Mouse (Mus musculus): ENCODE results near the gene Rnf181.

Rnf181 gene

DNA sequence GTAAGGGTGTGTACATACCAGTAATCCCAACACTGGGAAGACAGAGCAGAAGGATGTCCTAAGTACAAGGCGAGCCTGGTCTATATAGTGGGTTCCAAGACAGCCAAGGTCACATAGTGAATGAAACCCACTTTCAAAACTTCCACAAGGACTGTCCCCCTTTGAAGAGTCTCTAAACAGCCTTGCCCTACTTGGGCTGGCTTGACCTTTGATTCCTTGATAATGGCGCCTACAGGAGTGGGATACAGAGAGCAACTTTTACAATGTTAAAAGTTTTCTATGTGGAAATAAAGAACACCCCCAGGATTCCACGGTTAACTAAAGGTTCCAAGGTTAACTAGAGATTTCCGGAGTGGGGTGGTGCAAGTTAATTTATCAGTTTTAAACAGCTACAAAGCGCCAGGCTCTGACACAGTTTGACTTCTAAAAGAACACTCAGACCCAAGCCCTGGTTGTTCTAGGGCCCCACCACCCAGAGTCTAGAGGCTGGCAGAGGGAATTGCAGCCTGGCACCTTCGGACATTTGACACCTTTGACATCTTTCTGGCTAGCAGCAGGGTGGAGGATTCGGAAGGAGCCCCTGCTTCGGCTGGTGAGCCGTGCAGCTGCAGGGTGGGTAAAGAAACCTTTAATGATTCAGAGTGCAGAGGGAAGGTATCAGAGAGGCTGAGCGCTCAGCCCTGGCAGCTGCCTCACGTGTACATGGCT, 6.7 kb downstream of the Rnf181 start:
- no peak for DNase-seq (ENCODE audit: low spot score)

- no peak for DNase-seq (ENCODE audit: low spot score)
Observed at GRCm38 (mm10) chr6:72359343-72359742, 7.4 kb downstream of the Rnf181 start.

DNA sequence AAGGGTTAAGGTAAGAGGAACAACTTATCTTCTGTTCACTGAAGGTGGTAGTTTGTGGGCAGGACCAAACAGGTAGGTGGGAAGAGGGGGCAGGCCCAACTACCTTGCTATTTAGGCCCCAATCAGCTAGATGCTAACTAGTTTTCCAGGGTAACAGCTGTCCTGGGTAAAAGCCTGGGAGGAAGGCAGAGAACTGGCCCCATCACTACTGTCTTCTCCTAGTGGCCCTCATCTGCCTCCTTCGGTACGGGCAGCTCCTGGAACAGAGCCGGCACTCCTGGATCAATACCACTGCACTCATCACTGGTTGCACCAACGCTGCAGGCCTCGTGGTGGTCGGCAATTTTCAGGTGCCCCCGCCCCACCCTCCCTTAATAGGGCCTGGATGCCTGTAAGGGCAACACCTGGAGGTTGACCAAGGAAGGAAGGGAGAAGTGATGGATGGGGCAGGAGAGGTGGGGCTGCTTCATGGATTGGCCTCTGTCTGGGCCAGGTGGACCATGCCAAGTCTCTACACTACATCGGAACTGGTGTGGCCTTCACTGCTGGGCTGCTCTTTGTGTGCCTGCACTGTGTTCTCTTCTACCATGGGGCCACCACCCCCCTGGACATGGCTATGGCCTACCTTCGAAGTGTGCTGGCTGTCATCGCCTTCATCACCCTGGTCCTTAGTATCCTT, 8.5 kb downstream of the Rnf181 start:
- DNase-seq (ENCODE audit: low spot score): no peak

DNA sequence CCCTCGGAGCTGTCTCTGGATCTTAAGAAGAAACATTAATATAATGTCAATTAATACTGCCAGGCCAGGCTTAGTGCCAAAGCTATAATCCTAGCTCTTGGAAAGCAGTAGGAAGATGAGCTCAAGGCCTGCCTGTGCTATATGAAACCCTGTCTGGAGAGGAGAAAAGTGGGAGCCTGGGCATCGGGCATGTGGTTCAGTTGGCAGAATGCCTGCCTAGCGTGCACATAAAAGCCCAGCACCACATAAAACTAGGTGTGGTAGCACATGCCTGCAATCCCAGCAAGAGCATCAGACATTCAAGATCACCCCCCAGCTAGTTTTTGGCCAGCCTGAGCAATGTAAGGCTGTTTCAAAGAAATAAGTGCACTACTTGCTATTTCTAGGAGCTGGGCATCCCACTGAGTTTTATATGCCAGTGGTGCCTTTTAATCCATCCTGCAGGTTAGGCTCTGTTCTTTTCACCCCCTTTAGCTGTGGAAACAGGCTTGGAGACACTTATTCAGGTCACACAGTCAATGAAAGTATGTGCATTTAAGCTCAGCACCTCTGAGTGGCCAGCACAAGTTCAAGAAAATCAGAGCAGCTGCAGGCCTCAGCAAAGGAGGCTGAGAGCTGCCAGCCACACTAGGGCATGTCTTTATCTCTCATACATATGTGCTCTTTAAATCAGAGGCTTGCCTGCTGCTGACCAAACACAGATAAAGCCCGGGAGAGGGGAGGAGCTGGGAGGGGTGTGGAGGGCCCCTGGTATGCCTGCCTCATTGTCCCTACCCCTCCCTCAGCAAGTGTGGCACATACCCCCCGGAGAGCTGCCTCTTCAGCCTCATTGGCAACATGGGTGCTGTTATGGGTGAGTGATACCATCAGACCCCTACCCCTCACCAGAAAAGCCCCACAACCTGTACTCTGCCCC, 9.3 kb downstream of the Rnf181 start:
- DNase-seq (ENCODE audit: low spot score): no peak

- DNase-seq (ENCODE audit: low spot score): no peak
Observed at GRCm38 (mm10) chr6:72356001-72356532, 10.7 kb downstream of the Rnf181 start.

GRCm38 (mm10) chr6:72355066-72355911, 11.5 kb downstream of the Rnf181 start, which contains the start of gene Tmem150a:
Gene Tmem150a (plus strand): TSS chr6:72355447.
- DNase-seq (ENCODE audit: low spot score): peak; percentile 85

GRCm38 (mm10) chr6:72354025-72354424, 12.7 kb downstream of the Rnf181 start:
- no peak for DNase-seq (ENCODE audit: low spot score)

DNA sequence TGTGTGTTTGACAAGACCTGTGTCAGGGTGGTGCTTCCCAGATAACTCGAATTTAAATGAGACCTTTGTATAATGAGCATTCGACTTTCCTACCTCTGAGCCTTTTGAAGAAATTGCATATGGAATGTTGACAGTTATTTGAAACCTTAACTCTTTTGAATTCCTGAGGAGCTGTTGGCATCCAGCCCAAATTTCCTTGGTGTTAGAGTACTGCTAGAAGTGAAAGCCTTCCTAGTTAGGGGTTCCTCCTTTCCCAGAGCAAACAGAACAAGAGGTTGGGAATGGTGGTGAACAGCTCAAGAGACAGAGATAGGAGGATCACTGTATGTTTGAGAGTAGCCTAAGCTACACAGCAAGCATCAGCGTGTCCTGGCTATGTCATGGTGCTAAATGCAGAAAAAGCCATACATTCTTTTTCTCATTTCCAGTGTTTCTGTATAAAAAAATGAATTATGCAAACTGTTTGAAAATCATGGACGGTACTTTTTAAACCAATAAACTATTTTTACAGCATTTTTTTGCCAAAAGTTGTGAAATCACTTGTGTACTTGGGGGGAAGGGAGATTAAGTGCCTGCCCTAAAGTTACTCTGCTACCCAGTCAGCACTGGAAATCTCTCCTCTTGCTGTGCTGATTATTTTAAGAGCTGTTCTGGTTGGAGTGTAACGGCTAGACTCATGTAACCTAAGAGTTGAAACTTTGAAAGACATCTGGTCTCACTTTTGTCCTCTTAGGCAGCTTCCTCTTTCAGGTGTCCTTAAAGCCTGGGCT, 13.9 kb downstream of the Rnf181 start:
- no peak for DNase-seq (ENCODE audit: low spot score)

DNA sequence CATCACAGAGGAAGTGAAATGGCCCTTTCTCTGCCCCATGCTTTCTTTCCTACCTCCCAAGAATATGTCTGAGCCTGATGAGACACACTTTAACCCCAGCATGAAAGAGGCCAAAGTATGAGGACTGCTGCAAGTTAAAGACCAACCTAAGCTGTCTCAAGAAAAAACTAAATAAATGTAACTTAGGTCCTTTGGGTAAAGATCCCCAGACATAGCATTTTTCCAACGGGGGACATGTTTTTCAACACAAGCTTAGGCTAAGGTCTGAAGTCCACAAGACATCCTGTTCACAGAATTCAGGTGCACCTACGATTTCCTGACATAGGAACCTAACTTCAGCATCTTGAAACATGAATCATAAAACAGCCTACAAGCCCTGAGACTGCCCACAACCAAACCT, 16.5 kb downstream of the Rnf181 start:
- DNase-seq (ENCODE audit: low spot score): no peak

DNA sequence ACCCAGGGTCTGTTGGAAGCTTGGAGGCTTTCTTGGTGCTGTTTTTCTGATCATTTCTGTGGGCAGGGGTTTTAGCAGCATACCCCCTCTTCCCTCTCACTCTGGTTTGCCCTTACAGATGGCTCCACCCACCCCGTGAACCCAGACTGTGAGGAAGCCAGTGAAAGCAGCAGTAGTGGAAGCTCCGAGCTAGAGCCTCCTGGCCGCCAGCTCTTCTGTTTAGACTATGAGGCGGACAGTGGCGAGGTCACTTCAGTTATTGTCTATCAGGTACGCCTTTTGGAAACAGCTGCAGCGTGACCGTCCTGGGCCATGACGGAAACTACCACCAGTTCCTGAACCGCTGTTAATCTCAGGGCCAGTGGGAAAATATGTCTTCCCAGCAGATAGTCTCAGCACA, 18.3 kb downstream of the Rnf181 start:
- no peak for DNase-seq (ENCODE audit: low spot score)

- DNase-seq (ENCODE audit: low spot score): peak; percentile 86
Observed at GRCm38 (mm10) chr6:72347166-72347941, 19.4 kb downstream of the Rnf181 start, which contains the start of gene 0610030E20Rik. Gene 0610030E20Rik (plus strand): TSS chr6:72347317.

- no peak for DNase-seq (ENCODE audit: low spot score)
Observed at GRCm38 (mm10) chr6:72346261-72346660, 20.5 kb downstream of the Rnf181 start.

DNA sequence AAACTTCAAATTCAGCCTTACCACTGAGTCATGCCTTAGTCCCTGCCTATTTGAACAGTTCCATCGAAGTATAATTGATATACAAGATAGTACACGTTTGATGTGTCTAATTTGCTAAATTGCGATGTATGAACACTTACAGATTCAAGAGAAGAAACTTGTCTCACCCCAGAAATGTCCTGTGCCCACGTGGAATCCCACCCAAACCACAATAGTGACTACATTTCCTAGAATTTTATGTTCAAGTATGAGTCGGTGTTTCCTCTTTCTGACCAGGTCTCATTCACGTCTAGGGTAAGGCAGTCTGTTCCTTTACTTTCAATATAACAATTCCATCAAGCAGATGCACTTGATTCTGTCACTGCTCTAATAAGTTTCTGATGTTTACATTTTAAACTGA, 21.1 kb downstream of the Rnf181 start:
- no peak for DNase-seq (ENCODE audit: low spot score)

DNA sequence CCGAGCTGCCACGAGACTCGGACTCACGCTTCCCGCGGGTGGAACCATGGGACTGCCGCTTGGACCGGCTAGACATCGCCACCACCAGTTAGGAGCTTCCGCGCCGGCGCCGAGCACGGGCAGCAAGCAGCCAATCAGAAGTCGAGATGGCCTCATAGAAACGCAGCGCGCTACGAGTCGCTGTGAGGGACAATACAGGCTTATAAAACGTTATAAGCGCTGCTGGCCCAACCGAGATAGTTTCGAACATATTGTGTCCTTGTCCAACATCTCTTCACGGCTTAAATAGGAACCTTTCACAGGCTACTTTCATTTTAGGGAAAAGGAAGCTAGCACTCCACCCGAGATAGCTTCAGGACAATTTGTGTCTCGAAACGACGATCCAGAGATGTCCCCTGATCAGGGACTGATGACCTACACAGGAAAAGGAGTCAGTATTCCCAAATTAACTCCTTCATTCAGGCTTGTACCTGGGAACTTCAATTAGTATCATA, 21.6 kb downstream of the Rnf181 start, which contains the start of gene Usp39:
Usp39 (minus strand) TSS at position 111 of the 494 bp plus-strand sequence.
- DNase-seq (ENCODE audit: low spot score): peak; percentile 97

DNA sequence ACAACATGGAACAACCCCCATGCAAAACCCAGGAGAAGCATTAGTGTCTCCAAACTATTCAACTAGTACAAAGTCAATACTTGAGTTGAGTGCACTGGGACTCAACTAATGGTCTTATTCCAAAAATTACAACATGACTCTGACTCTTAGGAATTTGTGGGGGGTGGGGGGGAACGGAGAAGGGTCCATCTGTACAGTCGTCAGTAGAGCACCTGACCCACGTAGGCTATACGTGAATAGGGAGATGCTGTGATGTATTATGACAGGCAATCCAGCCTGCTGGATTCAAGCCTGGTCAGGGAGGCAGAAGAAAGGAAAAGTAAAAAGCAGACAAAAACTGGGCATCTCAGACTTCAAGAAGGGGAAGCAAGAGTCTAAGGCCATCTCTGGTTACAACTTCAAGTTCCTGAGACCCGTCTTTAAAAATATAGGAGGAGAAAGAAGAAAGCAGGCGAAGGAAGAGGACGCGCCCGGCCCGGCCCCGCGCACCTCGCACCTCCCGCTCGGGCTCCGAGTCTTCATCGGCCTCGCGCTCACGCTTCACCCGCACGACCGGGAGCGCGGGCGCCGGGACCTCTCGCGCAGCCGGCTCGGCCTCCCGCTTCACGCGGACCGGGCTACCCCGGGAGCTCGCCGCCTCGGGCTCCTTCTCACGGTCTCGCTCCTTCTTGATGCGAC, 22.2 kb downstream of the Rnf181 start:
- no peak for DNase-seq (ENCODE audit: low spot score)

DNA sequence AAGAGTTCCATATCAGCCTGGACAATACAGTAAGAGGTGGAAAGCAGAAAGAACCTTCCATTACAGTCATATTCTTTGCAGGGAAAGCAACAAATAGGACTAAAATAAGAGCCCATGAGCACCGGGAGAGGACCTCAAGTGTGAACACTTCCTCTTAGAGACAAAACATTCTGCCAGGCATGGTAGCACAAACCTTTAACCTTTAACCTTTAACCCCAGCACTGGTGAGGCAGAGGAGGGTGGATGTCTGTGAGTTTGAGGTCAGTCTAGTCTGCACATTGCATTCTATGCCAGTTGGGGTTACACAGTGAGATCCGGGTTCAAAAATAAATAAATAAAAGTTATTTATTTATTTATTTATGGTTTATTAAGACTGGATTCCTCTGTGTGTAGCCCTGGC, 26.3 kb downstream of the Rnf181 start:
- DNase-seq (ENCODE audit: low spot score): no peak

GRCm38 (mm10) chr6:72333111-72333510, 33.6 kb downstream of the Rnf181 start:
- no peak for DNase-seq (ENCODE audit: low spot score)

- no peak for DNase-seq (ENCODE audit: low spot score)
Observed at GRCm38 (mm10) chr6:72330133-72330532, 36.6 kb downstream of the Rnf181 start.

DNA sequence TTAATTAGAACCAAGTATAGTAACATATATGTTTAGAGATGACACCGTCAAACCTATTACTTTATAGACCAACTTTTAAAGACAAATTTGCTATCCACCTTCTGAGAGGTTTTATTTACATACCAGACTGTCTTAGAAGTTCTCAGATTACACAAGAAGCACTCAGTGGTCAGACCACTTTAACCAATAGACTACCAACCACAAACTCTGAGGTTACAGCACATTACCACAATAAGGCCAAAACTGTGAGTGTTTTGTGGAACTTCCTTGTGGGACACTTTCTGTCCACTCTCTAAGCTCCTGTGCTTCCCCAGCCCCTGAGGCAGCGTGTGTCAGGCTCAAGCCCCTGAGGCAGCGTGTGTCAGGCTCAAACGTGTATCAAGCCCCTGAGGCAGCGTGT, 37.7 kb downstream of the Rnf181 start:
- DNase-seq (ENCODE audit: low spot score): no peak
